Comparison of ENCODE assay signal across 9 mouse cellular contexts in genomic region chrX:73880194-73881035, GRCm38 (mm10). TPM values are rescaled to one million over a fixed set of nuclear protein-coding genes. Genes with fewer than 3 reads are reported as not detected.
A peak's percentile ranks its signal among the peaks of the same experiment; 100 is the strongest.
DNase-seq lines count a peak whose midpoint lies in the region; ATAC-seq and TF ChIP-seq lines count a peak whose summit lies in the region.
"Had no signal": no experiment of that assay in that cellular context is flagged by ENCODE, and none has a peak within 500 bp of the region (broad histone marks: within the 10 kb centered on the region; RNA-seq: fewer than 3 reads in every experiment).

No protein-coding gene starts in this region.

- H3K36me3 ChIP-seq in kidney, embryonic 15.5 days = no peaks in the 10 kb centered on the region
- no peaks in the 10 kb centered on the region for H3K36me3 ChIP-seq in small intestine, adult 2 months (ENCODE audit: control insufficient read depth, insufficient read depth, low read length)

- no peak for TF ChIP-seq POLR2A in small intestine, adult 2 months (IDR thresholded peaks at IDR 0.05; ENCODE audit: low read depth, low read length)

- H3K27me3 ChIP-seq in kidney, embryonic 15.5 days = peaks cover 21% of the 10 kb centered on the region
- no peaks in the 10 kb centered on the region for H3K27me3 ChIP-seq in small intestine, adult 2 months (ENCODE audit: control insufficient read depth, insufficient read depth, low read length)

- H3K9me3 ChIP-seq in kidney, embryonic 15.5 days (replicated peaks) = no peaks in the 10 kb centered on the region

- peak; percentile 75 for ATAC-seq in granulocyte monocyte progenitor cell, adult 5-6 weeks (replicated peaks; ENCODE audit: poor library complexity, severe bottlenecking)
- peak; percentile 36 for ATAC-seq in kidney, embryonic 15.5 days (replicated peaks; ENCODE audit: low FRiP score)

- peak overlapping the region; percentile 70 for H3K4me2 ChIP-seq in kidney, embryonic 15.5 days

- 22% methylated on average over 42 of the region's 48 CpGs for WGBS in kidney, embryonic 15.5 days
- WGBS in small intestine, adult 2 months = 12% methylated on average over 47 of the region's 48 CpGs

- H3K27ac ChIP-seq in kidney, embryonic 15.5 days = peak overlapping the region; percentile 83
- peak overlapping the region; percentile 66 for H3K27ac ChIP-seq in small intestine, adult 2 months (ENCODE audit: insufficient read depth, low read depth, low read length)

- DNase-seq in right cerebral cortex, postnatal 14 days = peak; percentile 42
- no peak for DNase-seq in right cerebral cortex, postnatal 25 days
- DNase-seq in cerebellum, adult 18-20 months = peak; percentile 73 to 75
- peak; percentile 67 for DNase-seq in lung, postnatal 36 days
- no peak for DNase-seq in gastrocnemius, postnatal 25 days

- peaks cover 12% of the 10 kb centered on the region; the same call in 1 of the 2 replicates for H3K4me1 ChIP-seq in kidney, embryonic 15.5 days
- peaks cover 8% of the 10 kb centered on the region; the same call in 1 of the 2 replicates for H3K4me1 ChIP-seq in small intestine, adult 2 months (ENCODE audit: control insufficient read depth, insufficient read depth, insufficient read length, low read length)

- TF ChIP-seq CTCF in small intestine, adult 2 months (IDR thresholded peaks at IDR 0.05; ENCODE audit: extremely low read depth, insufficient read length, insufficient replicate concordance, low read depth, low read length) = no peak

- peak overlapping the region; percentile 39; the same call in 1 of the 2 replicates for H3K9ac ChIP-seq in kidney, embryonic 15.5 days

- H3K4me3 ChIP-seq in kidney, embryonic 15.5 days (replicated peaks) = peak overlapping the region; percentile 45
- H3K4me3 ChIP-seq in small intestine, adult 2 months (ENCODE audit: low read depth, low read length) = peak overlapping the region; percentile 78
- H3K4me3 ChIP-seq: erythroblast, embryonic 14.5 days had no signal

RNA-seq across cellular contexts. Expression of gene Avpr2, which starts 11.5 kb away (rescaled TPM):
- not detected in 2 replicates for total RNA-seq in granulocyte monocyte progenitor cell, adult 5-6 weeks (2014; fragmentation: Nextera tagmentation)
- 0.09 TPM in 1 of 2 replicates, not detected in the other for total RNA-seq in granulocyte monocyte progenitor cell, adult 5-6 weeks (2017)
- polyA plus RNA-seq in kidney, embryonic 15.5 days (2015; fragmentation: Nextera tagmentation; extraction: Ambion mirVana) = 5.8 and 6.2 TPM in 2 replicates
- polyA plus RNA-seq in small intestine, adult 2 months (2012; rRNA removed) = 0.09 TPM in 1 of 2 replicates, not detected in the other
- total RNA-seq in gastrocnemius, postnatal 25 days (2021) = not detected
- polyA plus RNA-seq: erythroblast, embryonic 14.5 days had no signal

RNA-seq across cellular contexts. Expression of gene L1cam, which starts 15.5 kb away (rescaled TPM):
- 0.11 and 0.13 TPM in 2 replicates for total RNA-seq in granulocyte monocyte progenitor cell, adult 5-6 weeks (2014; fragmentation: Nextera tagmentation)
- 0.26 and 1.6 TPM in 2 replicates for total RNA-seq in granulocyte monocyte progenitor cell, adult 5-6 weeks (2017)
- 8.0 and 10.4 TPM in 2 replicates for polyA plus RNA-seq in kidney, embryonic 15.5 days (2015; fragmentation: Nextera tagmentation; extraction: Ambion mirVana)
- 7.9 and 20.8 TPM in 2 replicates for polyA plus RNA-seq in small intestine, adult 2 months (2012; rRNA removed)
- total RNA-seq in gastrocnemius, postnatal 25 days (2021) = 1 to 10 TPM; 1.2 to 2.3 TPM

RNA-seq across cellular contexts. Expression of gene Arhgap4, which starts 41.3 kb away (rescaled TPM):
- 45.1 and 49.1 TPM in 2 replicates for total RNA-seq in granulocyte monocyte progenitor cell, adult 5-6 weeks (2014; fragmentation: Nextera tagmentation)
- total RNA-seq in granulocyte monocyte progenitor cell, adult 5-6 weeks (2017) = 26.4 and 36.3 TPM in 2 replicates
- polyA plus RNA-seq in kidney, embryonic 15.5 days (2015; fragmentation: Nextera tagmentation; extraction: Ambion mirVana) = 3.7 and 4.0 TPM in 2 replicates
- polyA plus RNA-seq in small intestine, adult 2 months (2012; rRNA removed) = 16.7 and 22.9 TPM in 2 replicates
- total RNA-seq in gastrocnemius, postnatal 25 days (2021) = 1 to 10 TPM in 1 of 2 experiments, under 1 TPM in 1; 0.41 to 1.6 TPM

RNA-seq across cellular contexts. Expression of gene Naa10, which starts 41.3 kb away (rescaled TPM):
- total RNA-seq in granulocyte monocyte progenitor cell, adult 5-6 weeks (2014; fragmentation: Nextera tagmentation) = 159 and 179 TPM in 2 replicates
- 155 and 215 TPM in 2 replicates for total RNA-seq in granulocyte monocyte progenitor cell, adult 5-6 weeks (2017)
- polyA plus RNA-seq in kidney, embryonic 15.5 days (2015; fragmentation: Nextera tagmentation; extraction: Ambion mirVana) = 139 and 159 TPM in 2 replicates
- 33.3 and 50.5 TPM in 2 replicates for polyA plus RNA-seq in small intestine, adult 2 months (2012; rRNA removed)
- 10 to 100 TPM; 59.1 to 60.5 TPM for total RNA-seq in gastrocnemius, postnatal 25 days (2021)

RNA-seq across cellular contexts. Expression of gene Renbp, which starts 50.2 kb away (rescaled TPM):
- total RNA-seq in granulocyte monocyte progenitor cell, adult 5-6 weeks (2014; fragmentation: Nextera tagmentation) = 24.5 and 60.3 TPM in 2 replicates
- 13.6 and 24.3 TPM in 2 replicates for total RNA-seq in granulocyte monocyte progenitor cell, adult 5-6 weeks (2017)
- 41.9 and 54.5 TPM in 2 replicates for polyA plus RNA-seq in kidney, embryonic 15.5 days (2015; fragmentation: Nextera tagmentation; extraction: Ambion mirVana)
- polyA plus RNA-seq in small intestine, adult 2 months (2012; rRNA removed) = 2.4 and 4.2 TPM in 2 replicates
- 1 to 10 TPM; 1.7 to 2.5 TPM for total RNA-seq in gastrocnemius, postnatal 25 days (2021)

Comparison
In these comparisons a context has a peak if more than half of its experiments do, and no peak if none do; other contexts are left out.
1. DNase-seq: peak in right cerebral cortex, postnatal 14 days (single experiment), cerebellum, adult 18-20 months (2 of 2) and lung, postnatal 36 days (single experiment); none in right cerebral cortex, postnatal 25 days (single experiment) and gastrocnemius, postnatal 25 days (single experiment).
2. RNA of gene Arhgap4, which starts 41.3 kb away (total RNA-seq): 26.4 to 49.1 TPM in granulocyte monocyte progenitor cell, adult 5-6 weeks; 0.41 to 1.6 TPM in gastrocnemius, postnatal 25 days; every median in the first group is over 10 times any median in the second.